Mouse (Mus musculus): ENCODE measurements at regions not wholly inside any gene's neighbourhood (a gene's known extent, or its start where the extent isn't known, plus 50 kb on each side); places are given as distances from the start of the nearest gene placed in this dataset.

DNA sequence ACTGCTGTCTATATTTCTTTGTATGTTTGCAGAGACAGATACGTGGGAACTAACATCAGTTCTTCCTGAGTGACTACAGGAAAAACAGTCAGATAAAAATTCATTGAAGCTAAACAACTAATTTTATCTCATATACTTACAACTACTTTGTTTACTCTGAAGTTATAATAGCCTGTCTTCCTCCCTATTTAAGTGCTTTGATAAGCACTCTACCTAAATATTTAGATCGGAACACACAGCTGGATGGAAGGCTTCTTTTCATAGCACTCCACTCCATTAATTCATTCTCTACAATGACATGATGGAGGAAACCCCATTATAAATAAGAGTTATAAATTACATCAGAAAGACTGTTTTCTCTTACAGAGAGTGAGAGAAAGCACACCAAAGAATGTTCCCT is 438.5 kb upstream of the Sptlc3 start:
- no peak for TF ChIP-seq CTCF (IDR thresholded peaks at IDR 0.05; ENCODE audit: low read depth)
- TF ChIP-seq EP300 (optimal IDR thresholded peaks at IDR 0.05) = no peak

All from stomach, postnatal 0 days (tissue).